Mouse (Mus musculus) bone marrow, adult 2 months (tissue): ENCODE measurements around the gene Apopt1. TPM values are rescaled to one million over a fixed set of nuclear protein-coding genes. Genes with fewer than 3 reads are reported as not detected.

ENCODE experiments used
- H3K27ac ChIP-seq: fragments of 200-500 bp; 2 replicates; pipeline ENCODE4 v1.5.1; 2012; ENCODE audit warnings: low read depth, mild to moderate bottlenecking, control low read depth, inconsistent platforms, low read length; ENCODE audit not compliant: control insufficient read depth, poor library complexity, insufficient read depth
- H3K4me1 ChIP-seq: fragments of 200-500 bp; 2 replicates; pipeline ENCODE4 v1.6.1; 2011; ENCODE audit warnings: low read length; ENCODE audit not compliant: control insufficient read depth, insufficient read depth
- H3K4me3 ChIP-seq: fragments of 200-500 bp; replicated peaks from 2 replicates; pipeline ENCODE3; 2011; ENCODE audit warnings: mild to moderate bottlenecking, low read depth, low read length, control low read depth; ENCODE audit not compliant: control insufficient read depth
- CTCF ChIP-seq: fragments of 200-500 bp; IDR thresholded peaks from 2 replicates; pipeline ENCODE4 v1.5.1; 2011; ENCODE audit warnings: low read length, control low read depth; ENCODE audit not compliant: control insufficient read depth, insufficient read depth
- POLR2A ChIP-seq: fragments of 200-500 bp; IDR thresholded peaks from 2 replicates; pipeline ENCODE4 v1.6.1; 2011; ENCODE audit warnings: low read depth, mild to moderate bottlenecking, control low read depth, low read length, borderline replicate concordance; ENCODE audit not compliant: control insufficient read depth
- WGBS: fragments of 180-500 bp; shearing (Covaris S2); methylation state at CpG from one replicate; pipeline ENCODE4 v1.1.7; 2018; 5-methylcytosine and 5-hydroxymethylcytosine counted together
- polyA plus RNA-seq: library from polyadenylated mRNA; stranded (reverse); fragments of >200 nt; gene quantifications from 2 replicates; pipeline ENCODE4 v1.2.4, GENCODE M21; 2011; ENCODE audit warnings: low replicate concordance; ENCODE audit not compliant: missing spikeins, insufficient read depth, insufficient read length

Apopt1 gene
- polyA plus RNA-seq, 1 experiment: 15.1 TPM

DNA sequence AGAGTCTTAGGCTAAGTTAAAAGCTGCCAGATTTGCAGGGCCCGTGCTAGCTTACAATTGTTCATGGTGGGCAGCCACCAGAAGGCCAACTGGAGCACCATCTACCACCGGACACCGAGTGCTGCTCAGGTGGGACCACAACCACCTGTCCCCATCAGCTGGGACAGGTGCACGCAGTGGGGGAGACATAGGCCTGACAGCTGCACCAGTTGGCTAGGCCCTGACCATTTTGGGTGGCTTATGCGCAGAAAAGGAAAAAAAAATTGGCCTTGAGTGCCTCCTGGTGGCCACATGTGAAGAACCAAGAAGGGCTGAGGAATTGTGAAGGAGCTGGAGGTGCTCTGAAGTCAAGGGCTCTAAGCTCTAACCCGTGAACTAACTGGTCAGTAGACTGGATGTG lies 16.8 kb upstream of the Apopt1 start:
- H3K27ac ChIP-seq: no peak overlapping the region
- 24% methylated on average over 6 of the region's 6 CpGs for WGBS
- H3K4me3 ChIP-seq: no peak overlapping the region
- TF ChIP-seq POLR2A: no peak
- TF ChIP-seq CTCF: peak; percentile 58
- H3K4me1 ChIP-seq: no peaks in the 10 kb centered on the region

GRCm38 (mm10) chr12:111697708-111698107 lies 15.4 kb upstream of the Apopt1 start:
- TF ChIP-seq CTCF: no peak
- TF ChIP-seq POLR2A: no peak
- Histone ChIP-seq H3K4me3 (no peak overlapping the region), H3K4me1 (no peaks in the 10 kb centered on the region), H3K27ac (no peak overlapping the region)
- WGBS: 73% methylated on average over 4 of the region's 4 CpGs

DNA sequence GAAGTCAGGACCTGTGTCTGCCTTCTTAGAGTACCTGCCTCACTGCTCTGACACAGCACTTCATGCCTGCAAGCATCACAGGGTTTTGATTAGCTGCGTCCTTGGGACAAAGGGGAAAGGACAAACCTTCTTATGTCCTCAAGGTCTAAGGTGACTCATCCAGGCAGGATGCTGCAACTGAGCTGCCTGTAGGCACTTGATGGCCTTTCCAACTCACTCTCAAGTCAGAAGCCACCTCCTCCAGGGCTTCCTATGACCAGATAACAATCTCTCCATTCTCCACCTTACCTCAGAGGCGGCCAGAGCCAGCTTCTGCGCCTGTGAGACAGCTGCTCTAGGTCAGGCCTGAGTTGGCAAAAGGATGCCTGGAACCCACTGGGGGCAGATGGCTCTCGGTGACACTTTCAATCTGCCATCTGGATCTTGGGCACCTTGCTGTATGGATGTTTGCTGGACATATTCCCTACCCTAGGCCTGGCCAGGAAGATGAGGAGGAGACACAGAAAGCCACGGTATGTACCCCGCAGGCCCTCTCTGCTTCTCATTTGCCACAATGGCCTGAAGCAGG lies 14.6 kb upstream of the Apopt1 start:
- TF ChIP-seq CTCF (no peak), POLR2A (no peak)
- H3K4me1 ChIP-seq: no peaks in the 10 kb centered on the region
- H3K4me3 ChIP-seq: no peak overlapping the region
- WGBS: 79% methylated on average over 6 of the region's 6 CpGs
- no peak overlapping the region for H3K27ac ChIP-seq

- TF ChIP-seq POLR2A (no peak), CTCF (no peak)
- Histone ChIP-seq H3K4me1 (no peaks in the 10 kb centered on the region), H3K27ac (no peak overlapping the region), H3K4me3 (no peak overlapping the region)
- WGBS: 77% methylated on average over 4 of the region's 4 CpGs
Observed at GRCm38 (mm10) chr12:111699542-111699941, 13.5 kb upstream of the Apopt1 start.

DNA sequence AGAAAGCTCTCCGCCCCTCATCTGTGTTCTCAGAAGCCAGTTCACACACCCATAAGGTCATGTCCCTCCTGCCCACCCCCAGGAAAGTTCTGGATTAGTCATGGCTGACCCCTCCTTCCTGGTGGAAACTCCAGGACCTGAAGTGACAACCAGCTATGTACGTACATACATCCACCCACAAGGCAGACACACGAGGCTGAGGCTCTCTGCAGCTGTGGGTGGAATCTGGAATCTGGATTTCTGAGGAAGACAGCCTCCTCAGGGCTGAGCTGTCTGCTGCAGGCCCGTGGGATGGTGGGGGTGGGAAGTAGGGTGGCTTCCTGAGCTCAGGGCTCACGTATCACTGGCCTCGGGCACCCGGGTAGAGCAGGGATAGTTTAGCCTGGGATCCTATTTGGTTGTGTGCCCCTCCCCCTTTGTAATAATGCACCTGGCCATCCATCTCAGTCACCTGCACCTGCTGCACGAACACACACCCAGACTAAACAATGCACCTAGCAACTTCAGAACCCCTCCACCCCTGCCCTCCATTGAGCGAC lies 12.1 kb upstream of the Apopt1 start:
- no peak overlapping the region for H3K4me3 ChIP-seq
- 77% methylated on average over 9 of the region's 9 CpGs for WGBS
- H3K4me1 ChIP-seq: no peaks in the 10 kb centered on the region
- TF ChIP-seq CTCF: no peak
- H3K27ac ChIP-seq: no peak overlapping the region

GRCm38 (mm10) chr12:111703301-111703700 lies 9.8 kb upstream of the Apopt1 start:
- TF ChIP-seq POLR2A: no peak
- TF ChIP-seq CTCF: no peak
- 62% methylated on average over 3 of the region's 3 CpGs for WGBS

DNA sequence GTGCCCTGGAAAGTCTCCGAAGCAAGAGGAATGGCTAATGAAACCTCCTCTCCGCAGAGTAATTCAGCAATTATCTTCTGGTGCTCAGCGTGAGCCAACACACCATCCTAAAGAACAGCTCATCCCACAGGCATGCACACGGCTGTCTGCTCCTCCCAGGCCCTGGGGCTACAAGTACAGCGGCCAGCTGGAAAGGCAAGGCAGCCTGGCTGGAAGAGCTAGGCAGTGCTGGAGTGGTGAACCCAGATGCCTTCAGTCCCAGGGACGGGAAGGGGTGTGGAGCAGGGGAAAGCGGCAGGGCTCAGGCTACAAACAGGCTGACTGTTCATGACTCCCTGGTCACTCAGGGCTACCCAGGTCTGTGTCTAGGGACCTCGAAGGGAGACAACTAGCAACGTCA lies 8.5 kb upstream of the Apopt1 start:
- Histone ChIP-seq H3K4me1 (no peaks in the 10 kb centered on the region), H3K27ac (no peak overlapping the region), H3K4me3 (no peak overlapping the region)
- WGBS: 78% methylated on average over 9 of the region's 9 CpGs
- TF ChIP-seq POLR2A: no peak
- TF ChIP-seq CTCF: no peak

More at GRCm38 (mm10) chr12:111703301-111703700, 9.8 kb upstream of the Apopt1 start:
- Histone ChIP-seq H3K4me1 (no peaks in the 10 kb centered on the region), H3K27ac (no peak overlapping the region), H3K4me3 (no peak overlapping the region)

- TF ChIP-seq POLR2A (no peak), CTCF (no peak)
- 78% methylated on average over 15 of the region's 15 CpGs for WGBS
- no peak overlapping the region; the same call in 1 of the 2 replicates for H3K27ac ChIP-seq
Observed at GRCm38 (mm10) chr12:111705186-111705973, 7.7 kb upstream of the Apopt1 start.

More at GRCm38 (mm10) chr12:111705186-111705973, 7.7 kb upstream of the Apopt1 start:
- no peak overlapping the region for H3K4me3 ChIP-seq
- H3K4me1 ChIP-seq: no peaks in the 10 kb centered on the region
